Mouse (Mus musculus): ENCODE data around the gene Celf2. TPM values are rescaled to one million over a fixed set of nuclear protein-coding genes. Genes with fewer than 3 reads are reported as not detected.
"Not testable (repeated sequence)": the region's sequence is repeated elsewhere in the genome, so short reads cannot be mapped to it uniquely, and the experiment has no call there.

Celf2 gene
- polyA plus RNA-seq, 1 experiment from 2014 or later = 92.4 TPM

DNA sequence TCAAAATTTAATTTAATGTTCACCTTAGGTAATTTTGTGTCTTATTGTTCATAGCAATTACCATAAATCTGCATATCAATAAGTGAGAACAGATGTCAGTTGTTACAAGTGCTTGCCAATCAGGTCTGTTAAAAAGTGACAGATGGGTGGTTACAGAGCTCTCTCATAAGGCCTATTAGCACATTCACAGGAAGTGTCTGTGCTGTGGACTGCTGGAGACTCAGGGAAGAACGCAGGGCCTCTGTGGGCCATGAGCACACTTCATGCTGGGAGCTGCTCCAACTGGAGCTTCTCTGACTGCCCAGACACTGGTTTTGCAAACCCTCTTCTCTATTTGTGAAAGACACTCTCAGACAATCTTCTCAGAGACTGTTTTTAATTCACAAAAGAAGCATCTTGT is 914.6 kb downstream of the Celf2 start:
- H3K4me1 ChIP-seq (replicated peaks; ENCODE audit: control insufficient read depth, insufficient read depth, low read length) = 0 out of 2 replicates have a peak, but pooled peaks cover 2% of the 10 kb centered on the region
- no peaks in the 10 kb centered on the region for H3K9me3 ChIP-seq (ENCODE audit: control insufficient read depth, low read length)
- H3K36me3 ChIP-seq (ENCODE audit: control insufficient read depth, insufficient read depth, low read length) = no peaks in the 10 kb centered on the region
- no peak overlapping the region for H3K9ac ChIP-seq (ENCODE audit: low read length)
- H3K27ac ChIP-seq (ENCODE audit: low read length) = no peak overlapping the region
- H3K4me3 ChIP-seq (ENCODE audit: low read length) = no peak overlapping the region
- WGBS = 26% methylated on average over 1 of the region's 1 CpGs
- H3K27me3 ChIP-seq (ENCODE audit: control insufficient read depth, insufficient read depth, low read depth, low read length) = no peaks in the 10 kb centered on the region
- no peak for ATAC-seq (ENCODE audit: low read depth)
- H3K4me2 ChIP-seq (ENCODE audit: low read depth, low read length) = no peak overlapping the region

DNA sequence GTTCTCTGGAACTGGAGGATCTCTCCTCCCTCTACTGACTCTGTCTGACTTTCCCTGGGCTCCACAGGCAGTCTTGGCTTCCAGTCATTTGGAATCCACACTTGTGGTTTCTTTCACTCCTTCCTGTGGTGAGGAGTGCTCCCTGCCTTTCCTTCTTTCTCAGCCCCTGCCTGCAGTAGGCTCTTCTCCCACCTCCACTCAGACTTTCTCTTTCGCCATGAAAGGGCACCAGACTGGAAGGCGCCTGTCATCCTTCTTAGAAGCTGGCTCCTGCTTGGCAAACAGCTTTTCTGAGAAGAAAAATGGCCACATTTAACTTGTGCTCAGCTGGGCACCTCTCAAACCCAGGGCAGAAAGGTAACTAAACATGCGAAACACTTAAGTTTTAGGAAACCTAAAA is 915.2 kb downstream of the Celf2 start:
- 61% methylated on average over 3 of the region's 3 CpGs for WGBS
- Histone ChIP-seq H3K4me2 (ENCODE audit: low read depth, low read length) (no peak overlapping the region), H3K36me3 (ENCODE audit: control insufficient read depth, insufficient read depth, low read length) (no peaks in the 10 kb centered on the region), H3K9me3 (ENCODE audit: control insufficient read depth, low read length) (no peaks in the 10 kb centered on the region), H3K4me1 (replicated peaks; ENCODE audit: control insufficient read depth, insufficient read depth, low read length) (0 out of 2 replicates have a peak, but pooled peaks cover 2% of the 10 kb centered on the region), H3K9ac (ENCODE audit: low read length) (no peak overlapping the region), H3K27ac (ENCODE audit: low read length) (peak overlapping the region; percentile 70), H3K27me3 (ENCODE audit: control insufficient read depth, insufficient read depth, low read depth, low read length) (no peaks in the 10 kb centered on the region), H3K4me3 (ENCODE audit: low read length) (no peak overlapping the region)
- ATAC-seq (ENCODE audit: low read depth) = peak; percentile 36; the same call in 1 of the 2 replicates

DNA sequence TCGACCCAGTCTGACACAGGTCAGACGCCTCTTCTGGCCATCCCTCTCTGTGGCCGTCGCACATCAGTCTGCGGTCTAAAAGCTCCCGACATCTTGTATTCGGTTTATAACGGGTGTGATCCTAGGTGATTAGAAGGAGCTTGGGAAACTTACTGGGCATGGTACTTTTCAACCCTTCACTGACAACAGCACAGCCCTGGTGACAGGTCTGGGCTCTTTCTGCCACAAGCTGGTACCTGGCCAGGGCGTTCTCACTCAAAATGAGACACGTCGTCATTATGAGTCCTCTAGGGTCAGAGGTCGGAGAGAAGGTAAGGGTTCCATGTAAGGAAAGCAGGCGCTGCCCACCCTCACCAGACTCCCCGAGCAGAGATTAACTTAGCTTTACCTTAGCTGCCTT is 915.6 kb downstream of the Celf2 start:
- Histone ChIP-seq H3K9me3 (ENCODE audit: control insufficient read depth, low read length) (no peaks in the 10 kb centered on the region), H3K4me2 (ENCODE audit: low read depth, low read length) (no peak overlapping the region), H3K4me1 (replicated peaks; ENCODE audit: control insufficient read depth, insufficient read depth, low read length) (0 out of 2 replicates have a peak, but pooled peaks cover 2% of the 10 kb centered on the region), H3K27ac (ENCODE audit: low read length) (peak overlapping the region; percentile 70), H3K4me3 (ENCODE audit: low read length) (no peak overlapping the region), H3K36me3 (ENCODE audit: control insufficient read depth, insufficient read depth, low read length) (no peaks in the 10 kb centered on the region), H3K27me3 (ENCODE audit: control insufficient read depth, insufficient read depth, low read depth, low read length) (no peaks in the 10 kb centered on the region), H3K9ac (ENCODE audit: low read length) (no peak overlapping the region)
- 0 out of 2 replicates have a peak, but pooled peaks have one; percentile 2 for ATAC-seq (ENCODE audit: low read depth)
- WGBS = 64% methylated on average over 14 of the region's 14 CpGs

DNA sequence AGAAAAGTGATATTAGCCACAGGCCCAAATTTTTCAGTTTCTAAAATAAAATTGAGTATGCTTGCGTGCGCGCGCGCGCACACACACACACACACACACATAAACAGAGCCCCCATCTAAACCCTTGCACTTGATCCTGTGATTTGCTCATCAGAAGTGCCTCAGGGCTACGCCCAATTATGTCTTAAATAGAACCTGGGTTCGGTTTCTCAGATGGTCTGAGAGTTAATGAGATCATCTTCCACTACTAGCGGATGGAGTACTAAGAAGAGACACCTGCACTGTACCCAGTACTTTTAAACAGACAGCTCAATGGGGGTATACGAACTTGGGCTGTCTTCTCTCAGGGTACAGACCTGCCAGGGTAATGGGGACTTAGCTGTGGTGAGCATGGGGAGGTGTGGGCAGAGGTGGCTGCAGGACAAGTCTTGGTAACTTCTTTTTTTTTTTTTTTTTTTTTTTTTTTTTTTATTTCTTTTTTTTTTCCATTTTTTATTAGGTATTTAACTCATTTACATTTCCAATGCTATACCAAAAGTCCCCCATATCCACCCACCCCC is 923.2 kb downstream of the Celf2 start:
- Histone ChIP-seq H3K4me2 (ENCODE audit: low read depth, low read length) (no peak overlapping the region), H3K27ac (ENCODE audit: low read length) (no peak overlapping the region), H3K9ac (ENCODE audit: low read length) (no peak overlapping the region), H3K4me1 (replicated peaks; ENCODE audit: control insufficient read depth, insufficient read depth, low read length) (no peaks in the 10 kb centered on the region), H3K4me3 (ENCODE audit: low read length) (no peak overlapping the region), H3K27me3 (ENCODE audit: control insufficient read depth, insufficient read depth, low read depth, low read length) (no peaks in the 10 kb centered on the region), H3K9me3 (ENCODE audit: control insufficient read depth, low read length) (no peaks in the 10 kb centered on the region), H3K36me3 (ENCODE audit: control insufficient read depth, insufficient read depth, low read length) (no peaks in the 10 kb centered on the region)
- no peak for ATAC-seq (ENCODE audit: low read depth)
- WGBS = 91% methylated on average over 10 of the region's 10 CpGs

DNA sequence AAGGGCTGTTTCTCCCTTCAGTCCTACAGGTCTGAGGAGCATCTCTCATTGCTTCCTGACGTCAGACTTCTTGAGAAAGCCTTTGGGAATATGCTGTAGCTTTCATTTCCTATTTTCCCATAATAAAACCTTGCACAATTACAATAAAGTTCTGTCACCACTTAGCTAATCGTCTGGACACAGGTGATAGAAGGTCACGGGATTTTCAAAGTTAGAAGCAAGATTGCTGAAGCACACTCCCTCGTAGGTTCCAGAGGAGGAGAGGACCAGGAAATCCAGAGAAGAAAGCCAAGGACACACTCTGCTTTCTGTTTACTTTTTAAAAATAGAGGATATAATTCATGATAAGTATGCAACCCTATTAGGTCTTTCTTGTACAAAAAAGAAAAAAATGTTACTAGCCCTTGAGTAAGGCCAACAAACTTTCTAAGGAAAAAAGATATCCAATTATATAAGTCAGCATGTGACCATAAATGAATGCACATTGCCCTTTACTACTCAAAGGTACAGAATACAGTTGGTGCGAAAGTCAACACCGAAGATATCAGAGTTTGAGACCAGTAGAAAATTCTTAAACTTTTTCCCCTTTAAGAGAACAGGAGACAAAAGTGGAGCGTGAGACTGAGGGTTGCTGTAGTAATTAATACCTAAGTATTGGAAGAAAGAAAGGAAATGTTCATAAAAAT is 924.2 kb downstream of the Celf2 start:
- WGBS = 77% methylated on average over 7 of the region's 7 CpGs
- no peak for ATAC-seq (ENCODE audit: low read depth)
- H3K9me3 ChIP-seq (ENCODE audit: control insufficient read depth, low read length) = no peaks in the 10 kb centered on the region

DNA sequence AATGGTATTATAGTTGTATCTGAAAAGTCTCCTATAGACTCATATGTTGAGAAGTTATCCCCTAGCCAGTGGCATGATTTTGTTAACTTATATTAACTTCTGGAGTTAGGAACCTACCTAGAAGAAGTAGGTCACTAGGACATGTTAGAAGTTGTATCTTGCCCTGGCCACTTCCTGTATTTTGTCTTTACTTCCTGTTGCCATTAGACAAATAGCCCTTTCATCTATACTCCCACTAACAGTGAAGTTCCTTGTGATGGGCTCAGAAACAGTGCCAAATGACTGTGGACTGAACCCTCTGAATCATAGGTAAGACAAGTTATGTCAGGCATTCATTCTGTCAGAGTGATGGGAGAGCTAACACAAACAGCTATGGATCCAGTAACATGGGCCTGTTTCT is 926.7 kb downstream of the Celf2 start:
- no peak for ATAC-seq (ENCODE audit: low read depth)
- H3K4me3 ChIP-seq (ENCODE audit: low read length) = no peak overlapping the region
- H3K9ac ChIP-seq (ENCODE audit: low read length) = no peak overlapping the region
- no peaks in the 10 kb centered on the region for H3K27me3 ChIP-seq (ENCODE audit: control insufficient read depth, insufficient read depth, low read depth, low read length)
- H3K4me1 ChIP-seq (replicated peaks; ENCODE audit: control insufficient read depth, insufficient read depth, low read length) = no peaks in the 10 kb centered on the region; the same call in 1 of the 2 replicates
- no peaks in the 10 kb centered on the region for H3K36me3 ChIP-seq (ENCODE audit: control insufficient read depth, insufficient read depth, low read length)
- H3K4me2 ChIP-seq (ENCODE audit: low read depth, low read length) = no peak overlapping the region
- H3K27ac ChIP-seq (ENCODE audit: low read length) = no peak overlapping the region
- H3K9me3 ChIP-seq (ENCODE audit: control insufficient read depth, low read length) = no peaks in the 10 kb centered on the region

More for the DNA sequence above, 924.2 kb downstream of the Celf2 start:
- H3K4me1 ChIP-seq (replicated peaks; ENCODE audit: control insufficient read depth, insufficient read depth, low read length) = no peaks in the 10 kb centered on the region; the same call in 1 of the 2 replicates
- H3K9ac ChIP-seq (ENCODE audit: low read length) = no peak overlapping the region
- no peak overlapping the region for H3K4me3 ChIP-seq (ENCODE audit: low read length)
- H3K27me3 ChIP-seq (ENCODE audit: control insufficient read depth, insufficient read depth, low read depth, low read length) = no peaks in the 10 kb centered on the region
- no peak overlapping the region for H3K4me2 ChIP-seq (ENCODE audit: low read depth, low read length)
- no peak overlapping the region for H3K27ac ChIP-seq (ENCODE audit: low read length)
- no peaks in the 10 kb centered on the region for H3K36me3 ChIP-seq (ENCODE audit: control insufficient read depth, insufficient read depth, low read length)

DNA sequence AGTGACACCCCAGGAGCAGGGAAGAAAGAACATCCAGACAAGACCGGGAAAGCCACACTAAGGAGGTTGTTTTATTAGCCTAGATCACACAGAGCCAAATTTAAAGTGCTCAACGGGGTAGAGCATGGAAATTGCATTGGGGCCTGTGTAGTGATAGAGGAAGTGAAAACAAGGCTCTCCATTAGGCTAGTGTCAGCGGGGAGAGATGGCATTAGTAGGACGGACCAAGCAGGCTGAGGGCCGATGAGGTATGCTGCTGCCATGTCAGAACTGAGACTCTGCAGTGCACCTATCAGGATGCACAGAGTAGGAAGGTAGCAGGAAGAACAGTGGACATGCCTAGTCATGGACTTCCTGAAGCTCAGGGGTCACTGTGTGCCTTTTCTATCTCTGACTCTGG is 929.3 kb downstream of the Celf2 start:
- no peaks in the 10 kb centered on the region for H3K9me3 ChIP-seq (ENCODE audit: control insufficient read depth, low read length)

DNA sequence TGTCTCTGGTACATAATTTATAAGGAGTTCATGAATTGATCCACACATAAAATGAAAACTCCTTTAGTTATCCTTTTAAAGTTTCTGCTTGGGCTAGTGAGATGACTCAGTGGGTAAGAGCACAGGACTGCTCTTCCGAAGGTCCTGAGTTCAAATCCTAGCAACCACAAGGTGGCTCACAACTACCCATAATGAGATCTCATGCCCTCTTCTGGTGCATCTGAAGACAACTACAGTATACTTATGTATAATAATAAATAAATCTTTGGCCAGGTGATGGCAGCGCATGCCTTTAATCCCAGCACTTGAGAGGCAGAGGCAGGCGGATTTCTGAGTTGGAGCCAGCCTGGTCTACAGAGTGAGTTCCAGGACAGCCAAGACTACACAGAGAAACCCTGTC is 934.0 kb downstream of the Celf2 start:
- not testable (repeated sequence) for H3K27me3 ChIP-seq (ENCODE audit: control insufficient read depth, insufficient read depth, low read depth, low read length); H3K9me3 ChIP-seq (ENCODE audit: control insufficient read depth, low read length); H3K4me2 ChIP-seq (ENCODE audit: low read depth, low read length); H3K4me1 ChIP-seq (replicated peaks; ENCODE audit: control insufficient read depth, insufficient read depth, low read length); H3K4me3 ChIP-seq (ENCODE audit: low read length); ATAC-seq (ENCODE audit: low read depth); H3K9ac ChIP-seq (ENCODE audit: low read length); H3K27ac ChIP-seq (ENCODE audit: low read length); H3K36me3 ChIP-seq (ENCODE audit: control insufficient read depth, insufficient read depth, low read length)
- 94% methylated on average over 3 of the region's 3 CpGs for WGBS

More for the DNA sequence above, 929.3 kb downstream of the Celf2 start:
- H3K9ac ChIP-seq (ENCODE audit: low read length) = no peak overlapping the region
- H3K4me1 ChIP-seq (replicated peaks; ENCODE audit: control insufficient read depth, insufficient read depth, low read length) = no peaks in the 10 kb centered on the region; the same call in 1 of the 2 replicates
- H3K4me2 ChIP-seq (ENCODE audit: low read depth, low read length) = no peak overlapping the region
- no peak for ATAC-seq (ENCODE audit: low read depth)
- no peaks in the 10 kb centered on the region for H3K36me3 ChIP-seq (ENCODE audit: control insufficient read depth, insufficient read depth, low read length)
- no peak overlapping the region for H3K27ac ChIP-seq (ENCODE audit: low read length)
- H3K4me3 ChIP-seq (ENCODE audit: low read length) = no peak overlapping the region
- H3K27me3 ChIP-seq (ENCODE audit: control insufficient read depth, insufficient read depth, low read depth, low read length) = no peaks in the 10 kb centered on the region
- 69% methylated on average over 5 of the region's 5 CpGs for WGBS

DNA sequence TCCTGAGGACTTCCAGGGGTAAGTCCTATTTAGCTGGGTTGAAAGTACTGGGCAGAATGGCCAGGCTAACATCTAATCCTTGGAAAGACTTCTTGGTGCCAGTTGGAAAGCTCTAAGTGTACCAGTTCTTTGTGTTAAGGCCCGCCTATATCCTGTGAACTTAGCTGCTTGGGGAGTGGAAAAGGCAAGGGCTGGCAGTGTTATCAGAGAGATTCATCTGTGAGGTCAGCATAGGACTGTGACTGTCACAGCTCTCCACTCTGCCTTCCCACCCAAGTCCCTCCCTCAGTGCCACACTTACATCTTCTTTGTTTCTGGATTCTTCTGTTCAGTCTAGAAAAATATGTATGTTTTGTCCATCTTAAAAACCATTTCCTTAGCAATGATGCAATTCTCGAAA is 935.7 kb downstream of the Celf2 start:
- Histone ChIP-seq H3K36me3 (ENCODE audit: control insufficient read depth, insufficient read depth, low read length) (no peaks in the 10 kb centered on the region), H3K9ac (ENCODE audit: low read length) (no peak overlapping the region), H3K27me3 (ENCODE audit: control insufficient read depth, insufficient read depth, low read depth, low read length) (no peaks in the 10 kb centered on the region), H3K4me3 (ENCODE audit: low read length) (no peak overlapping the region), H3K4me2 (ENCODE audit: low read depth, low read length) (no peak overlapping the region), H3K9me3 (ENCODE audit: control insufficient read depth, low read length) (no peaks in the 10 kb centered on the region), H3K27ac (ENCODE audit: low read length) (no peak overlapping the region), H3K4me1 (replicated peaks; ENCODE audit: control insufficient read depth, insufficient read depth, low read length) (no peaks in the 10 kb centered on the region)
- WGBS = 82% methylated on average over 2 of the region's 2 CpGs
- no peak for ATAC-seq (ENCODE audit: low read depth)
